Mouse (Mus musculus) spleen, adult 2 months (tissue): ENCODE data around the gene Resf1.

Experiments
- CTCF ChIP-seq: fragments of 200-500 bp; IDR thresholded peaks from 2 replicates; pipeline ENCODE4 v1.5.1; 2011; ENCODE audit warnings: mild to moderate bottlenecking, inconsistent platforms; ENCODE audit not compliant: insufficient read depth, insufficient read length, insufficient replicate concordance; ENCODE audit errors: extremely low read depth
- POLR2A ChIP-seq: fragments of 200-500 bp; IDR thresholded peaks from 2 replicates; pipeline ENCODE4 v1.6.1; 2011; ENCODE audit warnings: low read depth, low read length, inconsistent platforms

GRCm38 (mm10) chr6:149267951-149268350, 41.3 kb upstream of the Resf1 start:
- TF ChIP-seq CTCF (no peak), POLR2A (no peak)
